Mouse (Mus musculus) small intestine, adult 2 months (tissue): ENCODE data around the gene Duxbl3.

ENCODE experiments used
- CTCF ChIP-seq: fragments of 200-500 bp; IDR thresholded peaks from 2 replicates; pipeline ENCODE4 v1.5.1; 2012; ENCODE audit warnings: low read depth, mild to moderate bottlenecking, control low read depth, inconsistent platforms, low read length, moderate library complexity, mixed read lengths; ENCODE audit not compliant: insufficient replicate concordance, insufficient read length; ENCODE audit errors: extremely low read depth
- POLR2A ChIP-seq: fragments of 200-500 bp; IDR thresholded peaks from 2 replicates; pipeline ENCODE4 v1.6.1; 2012; ENCODE audit warnings: low read depth, mild to moderate bottlenecking, control low read depth, inconsistent platforms, low read length, moderate library complexity

DNA sequence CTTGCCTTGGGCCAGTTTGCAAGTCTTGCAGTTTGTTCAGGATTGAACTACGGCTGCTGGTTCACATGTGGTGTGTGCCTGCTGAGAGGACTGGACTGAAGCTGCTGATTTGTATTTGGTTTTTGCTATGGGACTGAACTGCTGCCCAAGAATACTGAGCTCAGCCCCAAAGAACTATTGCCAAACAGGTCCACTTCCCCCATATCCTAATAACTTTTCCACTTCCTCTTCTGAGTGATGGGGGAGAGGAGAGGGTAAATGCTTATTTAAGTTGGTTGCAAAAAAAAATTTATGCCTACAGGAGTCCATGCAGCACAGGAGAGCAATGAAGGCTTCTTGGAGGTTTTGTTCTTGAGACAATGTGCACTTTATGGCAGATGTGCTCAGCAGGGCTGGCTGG lies 51.7 kb downstream of the Duxbl3 start:
- TF ChIP-seq CTCF (no peak), POLR2A (no peak)
